Mouse (Mus musculus): ENCODE results near the gene Pkm. TPM values are rescaled to one million over a fixed set of nuclear protein-coding genes. Genes with fewer than 3 reads are reported as not detected.

The Pkm gene
- polyA plus RNA-seq, 1 experiment from 2014 or later = 861 TPM

GRCm38 (mm10) chr9:59653371-59653770, 2.8 kb upstream of the Pkm start:
- no peak overlapping the region for H3K4me3 ChIP-seq (replicated peaks; ENCODE audit: low read length)
- no peaks in the 10 kb centered on the region for H3K9me3 ChIP-seq (ENCODE audit: control insufficient read depth, low read length)
- H3K4me2 ChIP-seq (replicated peaks) = no peak overlapping the region
- 39% methylated on average over 3 of the region's 3 CpGs for WGBS
- peaks cover under 1% of the 10 kb centered on the region; the same call in 1 of the 2 replicates for H3K4me1 ChIP-seq (replicated peaks; ENCODE audit: control insufficient read depth, insufficient read depth, low read length)
- DNase-seq (ENCODE audit: low spot score) (no peak), ATAC-seq (ENCODE audit: low FRiP score) (no peak)
- peaks cover 39% of the 10 kb centered on the region for H3K36me3 ChIP-seq (replicated peaks; ENCODE audit: control insufficient read depth, insufficient read depth)
- H3K27me3 ChIP-seq (ENCODE audit: control insufficient read depth, insufficient read depth, low read length) = no peaks in the 10 kb centered on the region
- H3K27ac ChIP-seq = no peak overlapping the region
- no peak overlapping the region for H3K9ac ChIP-seq

GRCm38 (mm10) chr9:59654450-59654983, 1.7 kb upstream of the Pkm start:
- ATAC-seq (ENCODE audit: low FRiP score) = no peak
- no peaks in the 10 kb centered on the region for H3K27me3 ChIP-seq (ENCODE audit: control insufficient read depth, insufficient read depth, low read length)
- 92% methylated on average over 2 of the region's 2 CpGs for WGBS

GRCm38 (mm10) chr9:59656635-59657617, 758 bp downstream of the Pkm start:
- Histone ChIP-seq H3K27ac (peak overlapping the region; percentile 92), H3K9ac (peak overlapping the region; percentile 75), H3K9me3 (ENCODE audit: control insufficient read depth, low read length) (no peaks in the 10 kb centered on the region), H3K4me1 (replicated peaks; ENCODE audit: control insufficient read depth, insufficient read depth, low read length) (peaks cover 36% of the 10 kb centered on the region), H3K36me3 (replicated peaks; ENCODE audit: control insufficient read depth, insufficient read depth) (peaks cover 12% of the 10 kb centered on the region), H3K4me3 (replicated peaks; ENCODE audit: low read length) (peak overlapping the region; percentile 74), H3K4me2 (replicated peaks) (peak overlapping the region; percentile 79), H3K27me3 (ENCODE audit: control insufficient read depth, insufficient read depth, low read length) (no peaks in the 10 kb centered on the region)
- DNase-seq (ENCODE audit: low spot score) (peak; percentile 92), ATAC-seq (ENCODE audit: low FRiP score) (peak; percentile 70)
- WGBS = under 1% methylated on average over 65 of the region's 65 CpGs

More at GRCm38 (mm10) chr9:59654450-59654983, 1.7 kb upstream of the Pkm start:
- H3K27ac ChIP-seq = no peak overlapping the region
- peaks cover 27% of the 10 kb centered on the region for H3K36me3 ChIP-seq (replicated peaks; ENCODE audit: control insufficient read depth, insufficient read depth)
- no peaks in the 10 kb centered on the region for H3K9me3 ChIP-seq (ENCODE audit: control insufficient read depth, low read length)
- H3K9ac ChIP-seq = no peak overlapping the region
- H3K4me1 ChIP-seq (replicated peaks; ENCODE audit: control insufficient read depth, insufficient read depth, low read length) = peaks cover 12% of the 10 kb centered on the region
- no peak overlapping the region for H3K4me3 ChIP-seq (replicated peaks; ENCODE audit: low read length)
- no peak overlapping the region for H3K4me2 ChIP-seq (replicated peaks)
- DNase-seq (ENCODE audit: low spot score) = no peak

GRCm38 (mm10) chr9:59658146-59658545, 2.0 kb downstream of the Pkm start:
- Histone ChIP-seq H3K27ac (peak overlapping the region; percentile 92), H3K4me3 (replicated peaks; ENCODE audit: low read length) (peak overlapping the region; percentile 74), H3K4me1 (replicated peaks; ENCODE audit: control insufficient read depth, insufficient read depth, low read length) (peaks cover 37% of the 10 kb centered on the region), H3K4me2 (replicated peaks) (peak overlapping the region; percentile 79), H3K36me3 (replicated peaks; ENCODE audit: control insufficient read depth, insufficient read depth) (peaks cover 13% of the 10 kb centered on the region), H3K9ac (peak overlapping the region; percentile 75), H3K9me3 (ENCODE audit: control insufficient read depth, low read length) (no peaks in the 10 kb centered on the region), H3K27me3 (ENCODE audit: control insufficient read depth, insufficient read depth, low read length) (no peaks in the 10 kb centered on the region)
- ATAC-seq (ENCODE audit: low FRiP score) (no peak), DNase-seq (ENCODE audit: low spot score) (no peak)
- 2% methylated on average over 4 of the region's 4 CpGs for WGBS

- Histone ChIP-seq H3K9me3 (ENCODE audit: control insufficient read depth, low read length) (no peaks in the 10 kb centered on the region), H3K4me1 (replicated peaks; ENCODE audit: control insufficient read depth, insufficient read depth, low read length) (peaks cover 37% of the 10 kb centered on the region), H3K36me3 (replicated peaks; ENCODE audit: control insufficient read depth, insufficient read depth) (peaks cover 20% of the 10 kb centered on the region), H3K9ac (peak overlapping the region; percentile 75), H3K4me2 (replicated peaks) (peak overlapping the region; percentile 79), H3K4me3 (replicated peaks; ENCODE audit: low read length) (peak overlapping the region; percentile 74), H3K27ac (peak overlapping the region; percentile 56), H3K27me3 (ENCODE audit: control insufficient read depth, insufficient read depth, low read length) (no peaks in the 10 kb centered on the region)
- 24% methylated on average over 14 of the region's 14 CpGs for WGBS
- ATAC-seq (ENCODE audit: low FRiP score) (no peak), DNase-seq (ENCODE audit: low spot score) (peak; percentile 80)
Observed at GRCm38 (mm10) chr9:59659036-59660026, 3.2 kb downstream of the Pkm start.

GRCm38 (mm10) chr9:59660421-59660820, 4.3 kb downstream of the Pkm start:
- WGBS = 42% methylated on average over 10 of the region's 10 CpGs
- H3K4me2 ChIP-seq (replicated peaks) = peak overlapping the region; percentile 79
- H3K9ac ChIP-seq = no peak overlapping the region
- H3K4me3 ChIP-seq (replicated peaks; ENCODE audit: low read length) = no peak overlapping the region
- H3K4me1 ChIP-seq (replicated peaks; ENCODE audit: control insufficient read depth, insufficient read depth, low read length) = peaks cover 37% of the 10 kb centered on the region
- peaks cover 27% of the 10 kb centered on the region for H3K36me3 ChIP-seq (replicated peaks; ENCODE audit: control insufficient read depth, insufficient read depth)
- no peaks in the 10 kb centered on the region for H3K9me3 ChIP-seq (ENCODE audit: control insufficient read depth, low read length)
- DNase-seq (ENCODE audit: low spot score) (peak; percentile 29), ATAC-seq (ENCODE audit: low FRiP score) (no peak)
- H3K27me3 ChIP-seq (ENCODE audit: control insufficient read depth, insufficient read depth, low read length) = no peaks in the 10 kb centered on the region
- 0 out of 2 replicates have a peak overlapping the region, but pooled peaks have one; percentile 27 for H3K27ac ChIP-seq

GRCm38 (mm10) chr9:59661298-59661975, 5.3 kb downstream of the Pkm start:
- H3K4me1 ChIP-seq (replicated peaks; ENCODE audit: control insufficient read depth, insufficient read depth, low read length) = peaks cover 37% of the 10 kb centered on the region

GRCm38 (mm10) chr9:59663226-59663625, 7.1 kb downstream of the Pkm start:
- no peak for ATAC-seq (ENCODE audit: low FRiP score)
- Histone ChIP-seq H3K27me3 (ENCODE audit: control insufficient read depth, insufficient read depth, low read length) (no peaks in the 10 kb centered on the region), H3K4me2 (replicated peaks) (no peak overlapping the region), H3K4me1 (replicated peaks; ENCODE audit: control insufficient read depth, insufficient read depth, low read length) (peaks cover 37% of the 10 kb centered on the region), H3K36me3 (replicated peaks; ENCODE audit: control insufficient read depth, insufficient read depth) (peaks cover 55% of the 10 kb centered on the region), H3K9me3 (ENCODE audit: control insufficient read depth, low read length) (no peaks in the 10 kb centered on the region), H3K9ac (no peak overlapping the region), H3K27ac (no peak overlapping the region), H3K4me3 (replicated peaks; ENCODE audit: low read length) (no peak overlapping the region)
- DNase-seq (ENCODE audit: low spot score) = no peak
- WGBS = 78% methylated on average over 7 of the region's 7 CpGs

More at GRCm38 (mm10) chr9:59661298-59661975, 5.3 kb downstream of the Pkm start:
- DNase-seq (ENCODE audit: low spot score) (no peak), ATAC-seq (ENCODE audit: low FRiP score) (no peak)
- Histone ChIP-seq H3K36me3 (replicated peaks; ENCODE audit: control insufficient read depth, insufficient read depth) (peaks cover 37% of the 10 kb centered on the region), H3K27ac (no peak overlapping the region), H3K9me3 (ENCODE audit: control insufficient read depth, low read length) (no peaks in the 10 kb centered on the region), H3K4me3 (replicated peaks; ENCODE audit: low read length) (no peak overlapping the region), H3K27me3 (ENCODE audit: control insufficient read depth, insufficient read depth, low read length) (no peaks in the 10 kb centered on the region), H3K9ac (no peak overlapping the region), H3K4me2 (replicated peaks) (no peak overlapping the region)
- 63% methylated on average over 6 of the region's 6 CpGs for WGBS
